Mouse (Mus musculus) G1E (cell line): ENCODE data around the gene Cyb5r1.

Experiments used
- CTCF ChIP-seq: IDR thresholded peaks from 2 replicates; pipeline ENCODE4 v1.5.1; 2012; ENCODE audit warnings: low read depth, low read length, inconsistent platforms, mixed read lengths
- TAL1 ChIP-seq: conservative IDR thresholded peaks from 2 replicates; pipeline ENCODE4 v1.6.1; 2012; ENCODE audit warnings: low read depth, low read length, inconsistent platforms, mixed read lengths

GRCm38 (mm10) chr1:134406414-134406771 is 1.0 kb downstream of the Cyb5r1 start:
- TF ChIP-seq CTCF (no peak), TAL1 (no peak)
